Mouse (Mus musculus) mammary gland, adult 2 months (tissue): Measurements from ENCODE around the gene Pik3r1. TPM values are rescaled to one million over a fixed set of nuclear protein-coding genes. Genes with fewer than 3 reads are reported as not detected.

Source experiments
- polyA plus RNA-seq: library from polyadenylated mRNA; depleted of rRNA; stranded (reverse); fragments of >200 nt; gene quantifications from 2 replicates; pipeline ENCODE4 v1.2.3, GENCODE M21; 2012; ENCODE audit warnings: low replicate concordance; rRNA removed

The Pik3r1 gene
- 33.3 and 63.9 TPM in 2 replicates for polyA plus RNA-seq

DNA sequence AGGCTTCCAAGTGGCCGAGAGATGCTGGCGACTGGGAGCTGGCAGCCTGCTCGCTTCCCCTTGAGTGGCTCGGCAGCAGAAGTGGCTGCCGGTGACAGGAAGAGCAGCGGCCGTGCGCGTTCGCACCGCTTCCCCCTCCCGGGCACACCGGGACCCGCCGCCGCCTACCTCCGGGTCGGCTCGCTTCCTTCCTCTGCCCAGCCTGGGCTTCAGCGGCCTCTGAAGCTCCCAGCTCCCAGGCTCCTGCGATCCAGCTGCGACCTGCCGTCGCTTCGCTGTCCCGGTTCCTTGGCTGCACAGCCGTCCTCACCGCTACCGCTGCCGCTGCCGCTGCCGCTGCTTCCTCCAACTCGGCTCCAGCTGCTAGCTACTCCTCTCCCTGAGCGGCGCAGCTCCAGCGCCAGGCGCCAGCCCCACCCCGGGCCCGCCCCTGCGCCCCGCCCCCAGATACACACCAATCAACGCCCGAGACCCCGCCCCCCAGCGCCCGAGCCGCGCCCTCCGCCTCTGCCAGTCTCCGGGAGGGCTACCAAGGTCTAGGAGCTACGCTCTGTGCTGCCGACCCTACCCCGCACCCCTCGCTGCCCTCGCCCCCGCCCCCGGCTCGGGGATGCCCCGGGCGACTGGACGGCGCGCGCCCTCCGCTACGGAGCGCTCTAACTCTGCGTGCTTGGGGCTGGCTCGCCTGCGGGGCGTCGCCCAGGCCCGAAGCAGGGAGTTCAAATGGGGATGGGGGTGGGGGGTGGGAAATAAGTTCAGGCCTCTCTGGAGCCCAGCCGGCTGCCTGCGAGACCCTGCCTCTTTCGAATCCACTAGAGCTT, at the start of gene Pik3r1:
Gene Pik3r1, minus strand, starts transcription at position 409 of the 821 bp plus-strand sequence.

